Mouse (Mus musculus) E14TG2a.4 (cell line): ENCODE measurements around the gene Nrp1.

Experiments used
- CTCF ChIP-seq: conservative IDR thresholded peaks from 2 replicates; pipeline ENCODE4 v1.5.1; 2014; ENCODE audit warnings: low read length
- NANOG ChIP-seq: IDR thresholded peaks from 2 replicates; pipeline ENCODE4 v1.6.1; 2014; ENCODE audit warnings: borderline replicate concordance, low read length, mixed read lengths
- POU5F1 ChIP-seq: IDR thresholded peaks from 2 replicates; pipeline ENCODE4 v1.6.1; 2014; ENCODE audit warnings: low read length, borderline replicate concordance

- TF ChIP-seq CTCF (no peak), POU5F1 (no peak), NANOG (no peak)
Measured at GRCm38 (mm10) chr8:128525912-128526311, 167.5 kb downstream of the Nrp1 start.
